Mouse (Mus musculus) layer of hippocampus, adult 8-10 months (tissue): ENCODE results near the gene Zfhx2. TPM values are rescaled to one million over a fixed set of nuclear protein-coding genes. Genes with fewer than 3 reads are reported as not detected.

Experiments used
- DNase-seq, 2 experiments: peaks; one replicate each; pipeline ENCODE4 v3.0.0; 2022; ENCODE audit warnings: low spot score in 2 of 2
- total RNA-seq, 4 experiments: library from RNA; stranded (reverse); gene quantifications; 2 replicates each; pipeline ENCODE4 v1.2.4; 2022

Gene Zfhx2
- total RNA-seq, 4 experiments from 2014 or later, result 45.9 to 69.4 (median 55.7) TPM

DNA sequence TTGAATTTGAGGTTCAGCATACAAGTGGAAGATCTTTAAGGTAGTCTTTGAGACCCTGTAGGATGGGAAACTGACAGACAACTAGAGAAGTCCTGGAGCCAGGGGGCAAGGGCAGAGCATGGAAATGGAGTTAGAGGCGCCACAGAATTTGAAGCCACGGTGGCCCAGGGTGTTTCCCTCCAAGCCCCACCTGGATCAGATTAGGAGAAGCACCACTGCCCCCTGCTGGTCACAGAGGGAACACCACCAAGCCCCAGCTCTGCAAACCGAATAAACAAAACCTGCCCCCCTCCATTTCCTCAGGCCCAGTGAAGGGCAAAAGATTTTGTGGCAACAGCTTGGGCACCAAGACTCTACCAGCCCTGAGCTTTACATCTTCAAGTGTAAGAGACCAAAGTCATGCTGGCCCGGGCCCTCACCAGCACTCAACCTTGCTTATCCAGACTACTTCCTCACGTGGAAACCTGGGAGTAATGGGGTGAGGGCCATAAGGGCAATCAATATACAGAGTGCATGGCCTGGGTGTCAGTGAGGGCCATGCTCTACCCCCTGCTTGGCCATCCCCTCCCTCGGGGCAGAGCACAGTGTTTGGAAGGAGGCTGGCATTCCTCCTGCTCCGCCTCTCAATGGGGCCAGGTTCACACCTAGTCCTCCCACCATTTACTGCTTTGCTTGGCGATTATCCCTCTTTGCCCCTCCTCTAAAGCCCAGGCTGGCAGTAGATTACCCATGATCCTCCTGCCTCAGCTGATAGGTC is 12.7 kb downstream of the Zfhx2 start:
- peak in 1 of 2 experiments; percentile 77 for DNase-seq

DNA sequence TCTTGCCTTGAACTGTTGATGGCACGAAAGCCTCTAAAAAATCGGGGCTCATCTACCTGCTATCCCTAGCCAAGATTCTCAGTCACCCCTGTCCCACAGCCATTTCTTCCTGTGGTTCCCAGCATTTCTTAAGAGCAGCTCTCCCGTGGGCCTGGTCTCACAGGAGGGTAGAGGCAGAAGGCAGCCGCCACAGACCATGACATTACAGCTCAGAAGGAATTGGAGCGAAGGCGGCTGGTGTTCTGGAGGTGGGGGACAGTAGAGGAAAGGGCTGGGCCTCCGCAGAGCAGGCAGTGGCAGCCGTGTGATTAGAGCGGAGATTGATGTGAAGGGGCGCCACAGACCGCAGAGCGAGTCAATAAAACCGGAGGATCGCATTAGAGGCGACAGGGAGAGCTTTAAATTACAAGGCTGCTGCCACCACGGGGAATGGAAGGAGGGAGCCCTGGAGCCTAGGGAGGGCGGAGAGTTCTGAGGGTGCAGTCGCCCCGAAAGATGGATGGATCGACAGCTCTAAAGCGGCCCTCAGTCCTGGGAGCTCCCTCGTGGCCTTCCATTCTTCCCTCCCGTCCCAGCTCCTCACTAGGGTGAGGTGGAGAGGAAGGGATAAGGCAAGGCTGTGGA is 13.6 kb downstream of the Zfhx2 start:
- DNase-seq, result no peak

DNA sequence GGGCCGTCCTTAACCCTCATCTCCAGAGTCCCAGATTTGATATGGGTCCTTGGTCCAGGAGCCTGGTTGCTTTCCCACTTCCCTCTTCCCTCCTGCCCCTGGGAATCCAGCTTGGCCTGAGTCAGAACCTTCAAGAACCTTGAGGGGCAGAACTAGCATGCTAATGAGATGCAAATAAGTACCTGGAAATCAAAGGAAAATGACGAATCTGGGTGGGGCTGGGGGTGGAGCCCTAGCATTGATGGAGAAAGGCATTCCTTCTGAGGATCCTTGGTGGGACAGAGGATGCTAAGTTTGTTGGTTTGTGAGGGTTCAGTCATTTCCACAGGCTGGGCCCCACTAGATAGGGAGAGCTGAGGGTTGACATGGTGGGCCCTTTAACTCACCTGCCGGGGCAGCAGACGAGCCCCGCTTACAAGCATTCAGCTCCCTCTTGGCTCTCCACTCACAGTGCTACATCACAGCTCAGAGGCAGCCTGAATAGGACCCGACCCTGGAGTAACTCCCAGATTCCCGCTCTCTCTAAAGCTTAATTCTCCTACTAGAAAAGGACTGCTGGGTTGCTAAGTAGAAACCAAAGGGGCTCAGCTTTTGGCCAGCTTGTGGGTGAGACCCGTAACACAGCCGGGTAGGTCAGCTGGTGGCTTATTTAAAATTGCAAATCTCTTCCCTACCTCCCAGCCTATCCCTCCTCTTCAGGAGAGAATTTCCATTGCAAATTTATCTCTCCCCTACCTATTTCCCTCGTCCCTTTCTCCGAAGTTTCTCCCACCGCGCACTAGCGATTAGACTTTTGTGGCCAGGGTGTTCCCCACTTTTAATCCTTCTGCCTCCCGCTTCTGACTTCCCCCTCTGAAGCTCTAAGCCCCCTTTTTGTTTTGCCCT is 14.4 kb downstream of the Zfhx2 start:
- DNase-seq, result no peak

DNA sequence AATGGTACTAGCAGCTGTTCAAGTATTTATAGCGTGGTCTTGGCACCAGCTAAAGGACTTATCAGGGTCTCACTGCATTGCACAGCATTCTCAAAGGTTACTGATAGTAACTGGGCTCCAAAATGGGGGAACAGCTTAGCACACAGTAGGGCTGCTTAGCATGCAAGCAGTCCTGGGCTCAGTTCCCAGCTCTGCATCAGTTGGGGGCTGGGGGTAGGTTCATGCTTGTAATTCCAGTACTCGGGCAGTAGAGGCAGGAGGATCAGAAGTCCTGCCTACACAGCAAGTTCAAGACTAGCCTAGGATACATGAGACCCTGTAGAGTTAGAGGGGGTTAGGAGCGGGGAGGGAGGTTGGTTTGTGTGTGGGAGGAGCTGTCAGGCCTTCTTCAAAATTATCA is 15.2 kb downstream of the Zfhx2 start:
- DNase-seq, result no peak

DNA sequence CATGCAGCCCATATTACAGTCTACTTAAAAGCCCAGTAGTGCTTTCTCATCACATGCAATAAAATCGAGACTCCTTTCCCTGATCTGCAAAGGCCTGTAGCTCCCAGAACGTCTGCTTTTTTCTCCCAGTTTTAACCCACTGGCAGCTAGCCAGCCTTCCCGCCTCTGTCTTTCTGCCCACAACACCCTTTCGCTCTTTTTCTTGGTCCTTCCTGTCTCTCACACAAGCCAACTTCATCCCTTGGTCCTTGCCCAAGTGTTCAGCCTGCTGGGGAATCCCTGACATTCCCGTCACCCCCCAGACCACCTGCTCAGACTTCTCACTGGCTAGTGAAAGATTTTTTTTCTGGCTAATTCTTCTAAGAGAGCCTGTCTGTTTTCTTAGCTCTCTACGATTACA is 15.9 kb downstream of the Zfhx2 start:
- DNase-seq, result no peak

DNA sequence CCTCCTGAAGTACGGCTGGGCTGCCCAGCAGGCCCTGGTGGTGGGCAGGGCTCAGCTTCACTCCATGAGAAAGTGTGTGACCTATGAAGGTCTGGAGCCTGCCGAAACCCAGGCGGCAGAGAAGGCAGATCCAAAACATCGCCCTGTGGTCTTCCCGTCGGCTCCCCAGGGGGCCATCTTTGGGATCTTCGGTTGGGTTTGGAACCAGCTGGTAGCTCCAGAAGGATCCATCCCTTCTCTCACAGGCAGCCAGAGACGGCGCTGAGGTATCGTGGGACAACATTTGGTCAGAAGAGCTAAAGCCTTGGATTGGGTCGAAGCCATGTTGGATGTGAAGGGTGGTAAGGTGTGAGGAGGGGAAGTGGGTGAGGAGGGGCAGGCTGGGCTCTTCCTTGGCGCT is 17.7 kb downstream of the Zfhx2 start:
- DNase-seq, result no peak

DNA sequence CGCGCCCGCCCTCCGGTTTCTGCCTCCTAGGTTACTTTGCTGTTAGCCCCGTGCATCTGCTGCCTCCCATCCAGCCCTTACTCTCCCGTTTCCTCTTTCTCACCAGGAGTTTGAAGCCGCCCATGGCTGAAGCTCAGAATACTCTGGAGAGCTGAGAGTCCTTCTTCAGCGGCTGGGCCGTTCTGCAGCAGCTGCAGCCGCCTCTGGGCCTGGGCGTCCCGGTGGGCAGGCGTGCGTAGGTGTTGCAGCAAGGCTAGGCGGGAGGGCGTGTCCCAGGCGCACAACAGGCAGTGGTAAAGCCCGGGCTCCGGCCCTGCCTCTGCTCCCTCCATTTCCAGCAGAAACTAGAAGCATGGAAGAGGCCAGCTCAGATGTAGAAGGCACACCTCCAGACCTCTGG is 20.4 kb downstream of the Zfhx2 start:
- no peak for DNase-seq

DNA sequence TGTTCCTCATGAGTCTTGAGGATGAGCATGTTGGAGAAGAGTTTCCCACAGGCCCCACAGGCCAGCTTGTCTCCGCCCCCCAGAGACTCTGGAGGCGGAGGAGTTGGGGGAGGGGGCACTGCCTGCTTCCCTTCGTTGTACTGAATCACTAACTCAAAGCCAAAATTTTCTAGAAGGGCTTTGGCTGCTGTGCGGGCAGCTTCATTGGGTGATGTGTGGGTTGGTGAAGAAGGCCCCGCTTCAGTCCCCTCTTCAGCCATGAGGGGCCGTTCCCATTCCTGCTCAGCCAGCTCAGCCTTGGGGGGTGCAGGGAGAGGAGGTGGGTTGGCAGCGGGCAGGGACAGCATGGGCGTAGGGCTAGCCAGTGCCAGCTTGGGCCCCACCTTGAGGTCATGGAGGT is 26.1 kb downstream of the Zfhx2 start:
- no peak for DNase-seq

DNA sequence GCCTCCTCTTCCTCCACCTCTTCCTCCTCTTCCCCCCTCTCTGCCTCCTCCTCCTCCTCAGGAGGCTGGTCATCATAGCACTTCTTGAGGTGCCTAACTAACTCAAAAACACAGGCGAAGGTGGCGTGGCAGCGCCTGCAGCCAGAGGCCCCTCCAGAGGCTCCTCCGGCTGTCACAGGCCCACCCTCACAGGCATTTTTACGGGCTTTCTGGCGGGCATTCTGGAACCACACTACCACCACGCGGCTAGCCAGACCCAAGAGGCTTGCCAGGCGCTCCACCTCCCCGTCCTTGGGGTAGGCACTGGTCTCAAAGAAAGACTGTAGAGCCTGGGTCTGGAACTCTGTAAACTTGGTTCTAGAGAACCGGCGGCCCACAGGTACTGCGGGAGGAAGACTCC is 26.7 kb downstream of the Zfhx2 start:
- no peak for DNase-seq

DNA sequence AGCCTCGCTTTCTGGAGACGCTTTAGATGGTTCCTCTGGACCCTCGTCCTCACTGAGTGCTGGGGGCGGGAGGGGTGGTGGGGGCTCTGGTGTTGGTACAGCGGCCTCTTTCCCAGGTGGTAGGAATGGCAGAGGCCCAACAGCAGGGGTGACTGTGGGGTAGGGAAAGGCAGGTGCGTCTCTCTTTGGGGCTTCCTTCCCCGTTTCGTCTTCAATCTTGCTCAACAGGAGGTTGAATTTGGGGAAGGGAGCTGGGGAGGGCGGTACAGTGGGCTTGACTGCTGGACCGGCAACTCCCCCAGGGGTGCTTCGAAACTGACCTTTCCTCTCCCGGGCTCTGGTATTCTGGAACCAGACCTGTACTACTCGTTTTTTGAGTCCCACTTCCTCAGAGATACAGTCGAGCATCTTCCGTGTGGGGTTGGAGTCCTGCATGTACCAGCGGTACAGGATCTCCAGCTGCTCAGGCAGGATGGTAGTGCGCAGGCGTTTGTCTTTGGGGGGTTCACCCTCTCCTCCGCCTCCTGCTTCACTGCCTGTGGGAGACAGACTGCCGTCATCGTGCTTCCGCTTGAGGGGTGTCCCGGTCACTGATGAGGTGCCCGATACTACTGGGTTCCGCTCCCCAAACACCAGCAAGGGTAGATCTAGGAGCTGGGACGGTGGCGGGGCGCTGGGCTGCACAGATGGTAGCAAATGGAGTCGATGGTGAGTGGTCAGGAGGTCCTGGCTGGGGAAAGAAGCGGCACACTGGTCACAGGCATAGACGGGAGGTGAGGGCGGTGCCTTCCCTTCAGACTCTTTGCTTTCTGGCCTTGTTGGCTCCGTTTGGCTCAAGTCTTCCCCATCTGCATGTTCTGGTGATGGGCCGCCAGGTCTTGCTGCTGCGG is 27.4 kb downstream of the Zfhx2 start:
- DNase-seq, result no peak

DNA sequence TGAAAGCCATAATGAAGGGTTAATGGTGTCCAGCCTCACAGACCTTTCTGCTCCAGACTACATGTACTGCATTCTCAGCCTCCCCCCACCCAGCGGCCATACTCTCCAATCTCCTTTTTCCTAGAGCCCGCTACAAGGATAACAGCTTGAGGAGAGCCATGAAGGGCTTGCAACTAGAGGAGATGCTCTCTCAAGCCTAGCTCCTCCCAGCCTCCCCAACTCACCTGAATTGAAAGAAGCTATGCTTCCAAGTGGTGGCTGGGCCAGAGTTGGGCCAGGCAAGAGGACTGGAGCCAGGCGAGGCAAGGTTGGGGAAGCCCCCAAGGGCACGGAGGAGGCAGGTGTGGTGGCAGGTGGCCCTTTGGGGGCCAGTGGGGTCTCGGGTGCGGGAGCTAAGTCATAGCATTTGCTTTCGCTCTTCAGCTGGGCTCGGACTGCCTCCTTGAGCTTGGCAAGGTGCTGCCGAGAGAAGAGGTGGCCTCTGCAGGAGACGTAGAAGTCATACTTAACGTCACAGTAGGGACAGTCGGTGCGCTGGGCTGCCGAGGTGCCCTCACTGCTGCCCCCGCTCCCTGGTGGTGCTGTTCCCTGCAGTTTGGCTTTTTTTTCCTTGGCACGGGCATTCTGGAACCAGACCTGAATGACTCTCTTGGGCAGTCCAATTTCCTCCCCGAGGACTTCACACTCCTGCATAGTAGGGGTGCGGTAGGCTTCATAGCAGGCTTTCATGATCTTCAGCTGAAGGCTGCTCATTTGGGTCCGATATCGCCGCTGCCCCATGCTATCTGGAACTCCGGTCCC is 28.3 kb downstream of the Zfhx2 start:
- no peak for DNase-seq

DNA sequence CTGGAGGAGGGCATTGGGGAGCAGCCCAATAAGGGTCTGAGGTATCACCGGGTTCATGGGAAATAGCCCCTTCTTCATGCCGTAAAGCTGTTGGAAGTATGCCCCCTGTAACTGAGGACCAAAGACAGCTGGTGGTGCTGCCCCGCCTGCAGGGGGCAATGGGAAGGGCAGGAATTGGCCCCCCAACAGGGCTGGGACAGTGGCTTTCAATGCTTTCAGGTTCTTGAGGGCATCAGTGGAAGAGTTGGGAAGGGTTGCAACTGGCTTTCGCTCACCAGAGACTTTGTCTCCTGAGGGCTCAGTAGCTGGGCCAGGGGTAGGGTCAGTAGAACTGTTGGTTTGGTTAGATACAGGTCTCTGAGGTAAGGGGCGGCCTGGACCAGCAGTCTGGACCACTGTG is 29.0 kb downstream of the Zfhx2 start:
- no peak for DNase-seq

DNA sequence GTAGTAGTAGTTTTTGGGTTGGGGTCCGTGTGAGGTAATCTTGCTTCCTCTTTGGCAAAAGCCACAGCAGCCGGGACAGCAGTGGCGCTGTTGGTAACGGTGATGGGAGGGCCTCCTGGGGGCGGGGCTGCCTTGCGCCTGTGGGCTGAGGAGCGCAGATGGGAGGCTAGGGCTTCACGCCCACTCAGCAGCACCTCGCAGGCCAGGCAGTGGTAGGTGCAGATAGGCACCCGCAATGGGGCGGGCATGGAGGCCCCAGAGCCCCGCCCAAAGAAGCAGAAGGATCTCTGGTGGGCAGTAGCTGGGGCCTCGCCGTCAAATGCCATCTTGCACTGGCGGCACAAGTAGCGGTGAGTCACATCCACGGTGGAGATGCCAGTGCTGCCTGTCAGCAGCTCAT is 29.5 kb downstream of the Zfhx2 start:
- DNase-seq, result peak; percentile 66 to 69

DNA sequence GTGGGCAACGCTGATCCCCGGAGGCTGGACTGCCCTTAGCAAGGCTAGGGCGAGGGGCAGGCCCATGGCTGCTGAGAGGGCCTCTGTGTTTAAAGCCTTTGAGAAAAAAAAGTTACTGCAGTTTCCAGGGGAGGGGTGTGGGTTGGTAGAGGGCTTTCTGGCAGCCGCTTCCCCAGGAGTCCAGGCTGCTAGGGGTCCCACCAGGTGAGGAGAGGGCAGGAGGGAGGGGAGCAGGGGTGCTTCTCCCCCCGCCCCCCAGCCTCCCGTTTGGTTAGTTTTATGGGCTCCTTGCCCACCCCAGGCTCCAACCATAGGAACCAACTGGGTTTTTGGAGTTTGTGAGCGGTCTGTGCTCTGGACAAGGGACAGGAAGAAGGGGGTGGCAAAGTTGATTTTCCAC is 30.3 kb downstream of the Zfhx2 start:
- no peak for DNase-seq

DNA sequence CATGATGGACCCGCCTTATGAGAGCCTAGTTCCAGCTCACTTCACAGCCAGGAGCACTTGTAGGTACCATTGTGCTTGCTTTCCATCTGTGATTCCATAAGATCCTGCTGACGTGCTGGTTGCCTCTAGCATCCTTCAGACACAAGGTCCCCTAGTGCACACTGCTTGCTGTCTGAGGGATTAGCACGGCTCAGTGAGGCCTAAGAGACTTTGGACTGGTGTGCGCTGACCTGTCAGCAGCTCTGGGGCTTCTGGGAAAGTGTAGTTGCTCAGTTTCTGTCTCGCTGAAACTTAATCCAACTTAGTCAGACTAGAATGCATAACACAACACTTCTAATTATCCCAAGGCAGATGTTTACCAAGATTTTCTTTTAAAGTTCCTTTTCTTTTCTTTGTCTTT is 32.2 kb downstream of the Zfhx2 start:
- no peak for DNase-seq

DNA sequence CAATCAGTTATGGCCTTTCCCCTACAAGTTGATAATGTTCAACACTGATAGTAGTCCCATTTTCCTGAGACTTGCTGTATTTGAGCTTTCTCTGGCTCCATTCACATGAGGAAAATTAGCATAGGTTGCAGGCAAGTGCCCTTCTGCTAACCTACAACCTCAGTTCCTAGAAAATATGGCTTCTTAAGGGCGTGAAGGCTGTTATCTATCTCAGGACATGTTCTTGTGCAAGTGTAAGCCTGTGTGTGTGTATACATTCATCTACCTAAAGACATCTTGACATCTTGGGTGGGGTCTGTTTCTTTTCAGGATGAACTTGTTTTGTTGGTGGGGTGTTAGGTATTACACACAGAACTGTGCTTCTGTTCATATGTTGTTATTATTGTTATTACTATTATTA is 33.1 kb downstream of the Zfhx2 start:
- no peak for DNase-seq

DNA sequence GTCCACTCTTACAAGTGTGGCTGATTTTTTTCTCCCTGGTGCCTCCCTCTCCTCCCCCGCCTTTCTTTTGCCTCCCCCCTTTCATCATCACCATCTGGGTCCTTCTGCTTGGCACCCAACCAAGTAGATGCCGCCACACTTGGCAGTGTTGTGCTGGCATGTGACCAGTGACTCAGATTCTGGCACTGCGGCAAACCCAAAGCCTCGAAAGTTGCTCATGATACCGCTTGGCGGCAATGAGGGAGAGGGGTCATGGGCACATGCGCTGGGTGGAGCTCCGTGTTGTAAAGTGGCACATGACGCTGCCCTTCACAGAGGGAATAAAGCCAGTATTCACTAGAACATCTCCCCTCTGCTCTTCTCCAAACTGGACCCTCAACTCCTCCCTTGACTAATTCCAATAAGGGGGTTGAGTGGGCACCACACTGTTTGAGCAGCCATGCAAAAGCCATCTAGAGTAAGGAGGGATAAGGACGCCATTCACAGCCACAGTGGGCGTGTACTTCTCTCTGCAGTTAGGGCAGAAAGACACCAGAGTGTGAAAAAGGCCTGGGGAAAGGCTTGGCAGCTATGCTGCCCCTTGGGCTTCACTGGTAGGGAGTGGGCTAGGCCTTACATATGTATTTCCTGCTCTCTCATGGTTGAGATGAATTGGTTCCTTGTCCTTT is 36.8 kb downstream of the Zfhx2 start:
- DNase-seq, result peak; percentile 94

DNA sequence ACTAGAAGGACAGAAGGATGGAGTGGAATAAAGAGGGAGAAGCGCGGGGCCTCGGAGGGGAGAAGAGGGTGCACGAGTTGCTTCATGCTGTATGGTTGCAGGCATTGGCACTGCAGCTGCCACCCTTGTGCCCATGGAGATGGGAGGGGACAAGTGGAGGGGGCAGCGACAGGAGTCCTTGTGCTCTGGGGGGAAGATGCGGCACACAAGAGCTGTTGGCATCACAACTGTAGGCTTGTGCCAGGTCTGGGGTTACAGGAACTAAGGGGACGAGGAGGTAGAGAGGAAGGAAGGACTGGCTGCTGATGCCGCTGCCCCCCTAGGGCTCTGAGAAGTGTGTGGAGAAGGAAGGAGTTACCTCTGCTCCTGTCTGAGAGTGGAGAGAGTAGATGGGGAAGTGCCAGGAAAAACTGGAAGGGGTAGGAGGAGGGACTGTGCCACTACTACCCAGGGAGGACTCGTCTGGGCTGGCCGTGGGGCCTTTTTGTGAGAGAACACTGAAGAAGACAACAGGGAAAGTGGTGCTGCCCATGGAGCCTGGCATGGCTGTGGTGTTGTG is 37.9 kb downstream of the Zfhx2 start:
- peak in 1 of 2 experiments; percentile 61 for DNase-seq

DNA sequence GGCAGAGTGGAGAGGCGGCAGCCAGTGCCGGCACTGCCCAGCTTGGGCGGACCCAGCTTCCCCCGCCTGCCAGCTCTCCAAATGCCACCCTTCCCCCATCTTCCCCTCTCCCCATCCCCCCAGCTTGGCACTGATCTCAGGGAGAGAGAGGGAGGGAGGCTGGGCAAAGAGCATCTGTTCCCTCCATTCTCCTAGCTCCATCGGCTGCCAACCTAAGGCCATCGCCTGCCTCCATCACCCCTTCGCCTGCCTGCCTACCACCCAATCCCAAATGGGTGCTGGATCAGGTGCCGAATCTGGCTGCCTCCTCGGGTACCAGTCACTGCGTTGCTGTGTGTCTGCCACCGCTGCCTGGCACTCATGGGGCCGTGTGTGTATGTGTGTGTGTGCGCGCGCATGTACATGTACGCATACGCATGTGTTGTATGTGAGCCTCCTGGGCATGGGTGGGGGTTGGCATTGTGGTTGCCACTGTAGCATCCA is 38.4 kb downstream of the Zfhx2 start:
- peak; percentile 85 to 91 for DNase-seq
